Comparison of ENCODE assay signal across 8 mouse cellular contexts in genomic region chr12:70476884-70477576, GRCm38 (mm10). TPM values are rescaled to one million over a fixed set of nuclear protein-coding genes. Genes with fewer than 3 reads are reported as not detected.
DNase-seq lines count a peak whose midpoint lies in the region; ATAC-seq lines count a peak whose summit lies in the region.
"Had no signal": no experiment of that assay in that cellular context is flagged by ENCODE, and none has a peak within 500 bp of the region (broad histone marks: within the 10 kb centered on the region; RNA-seq: fewer than 3 reads in every experiment).

No protein-coding gene starts in this region.

- no peaks in the 10 kb centered on the region for H3K27me3 ChIP-seq in lung, embryonic 16.5 days (ENCODE audit: control insufficient read depth, insufficient read depth, low read depth, low read length)
- H3K27me3 ChIP-seq in forebrain, embryonic 15.5 days = no peaks in the 10 kb centered on the region

- peak overlapping the region; percentile 0; the same call in 1 of the 2 replicates for H3K4me2 ChIP-seq in lung, embryonic 16.5 days (ENCODE audit: low read depth, low read length)
- H3K4me2 ChIP-seq in forebrain, embryonic 15.5 days (replicated peaks) = no peak overlapping the region
- H3K4me2 ChIP-seq: hindbrain, embryonic 14.5 days had no signal

- H3K36me3 ChIP-seq in lung, embryonic 16.5 days (ENCODE audit: control insufficient read depth, insufficient read depth, low read length) = no peaks in the 10 kb centered on the region
- H3K36me3 ChIP-seq in forebrain, embryonic 15.5 days = no peaks in the 10 kb centered on the region

- ATAC-seq in lung, embryonic 16.5 days (ENCODE audit: low read depth) = no peak
- no peak for ATAC-seq in forebrain, embryonic 15.5 days (replicated peaks)

- no peaks in the 10 kb centered on the region for H3K9me3 ChIP-seq in lung, embryonic 16.5 days (ENCODE audit: control insufficient read depth, low read length)
- no peaks in the 10 kb centered on the region for H3K9me3 ChIP-seq in forebrain, embryonic 15.5 days

- DNase-seq in lung, adult 18-20 months = no peak
- DNase-seq in kidney, postnatal 36 days = peak; percentile 12 to 52
- peak; percentile 40 for DNase-seq in thymus, postnatal 4 days
- DNase-seq in spleen, postnatal 10 days (ENCODE audit: low spot score in 2 of 2) = no peak

- H3K4me3 ChIP-seq in lung, embryonic 16.5 days (ENCODE audit: low read length) = 0 out of 2 replicates have a peak overlapping the region, but pooled peaks have one; percentile 4
- H3K4me3 ChIP-seq in brown adipose tissue, adult 24 weeks (ENCODE audit: insufficient read depth, low read depth, low read length) = peak overlapping the region; percentile 43
- no peak overlapping the region for H3K4me3 ChIP-seq in forebrain, embryonic 15.5 days

- 53% methylated on average over 16 of the region's 16 CpGs for WGBS in lung, embryonic 16.5 days
- 77% methylated on average over 16 of the region's 16 CpGs for WGBS in forebrain, embryonic 15.5 days

- H3K27ac ChIP-seq in lung, embryonic 16.5 days (ENCODE audit: low read length) = no peak overlapping the region
- no peak overlapping the region for H3K27ac ChIP-seq in brown adipose tissue, adult 24 weeks (replicated peaks; ENCODE audit: low read depth, low read length)
- H3K27ac ChIP-seq in forebrain, embryonic 15.5 days (replicated peaks) = no peak overlapping the region
- H3K27ac ChIP-seq: hindbrain, embryonic 14.5 days had no signal

- 0 out of 2 replicates have a peak, but pooled peaks cover 2% of the 10 kb centered on the region for H3K4me1 ChIP-seq in lung, embryonic 16.5 days (replicated peaks; ENCODE audit: control insufficient read depth, insufficient read depth, low read length)
- no peaks in the 10 kb centered on the region for H3K4me1 ChIP-seq in brown adipose tissue, adult 24 weeks (ENCODE audit: control insufficient read depth, insufficient read depth, insufficient read length, low read length)
- H3K4me1 ChIP-seq in forebrain, embryonic 15.5 days = no peaks in the 10 kb centered on the region

- H3K9ac ChIP-seq in lung, embryonic 16.5 days (ENCODE audit: low read length) = no peak overlapping the region
- no peak overlapping the region for H3K9ac ChIP-seq in forebrain, embryonic 15.5 days (replicated peaks)
- H3K9ac ChIP-seq: hindbrain, embryonic 14.5 days had no signal

RNA-seq across cellular contexts. Expression of gene Tmx1, which starts 24.1 kb away (rescaled TPM):
- polyA plus RNA-seq in lung, embryonic 16.5 days (2015; fragmentation: Nextera tagmentation; extraction: Ambion mirVana) = 121 and 126 TPM in 2 replicates
- 24.3 and 35.5 TPM in 2 replicates for polyA plus RNA-seq in brown adipose tissue, adult 24 weeks (2012; ENCODE audit: insufficient read depth, insufficient read length, missing spikeins)
- 118 and 130 TPM in 2 replicates for polyA plus RNA-seq in forebrain, embryonic 15.5 days (2015; fragmentation: Nextera tagmentation; extraction: Ambion mirVana)

Comparison
In these comparisons a context has a peak if more than half of its experiments do, and no peak if none do; other contexts are left out.
1. DNase-seq: peak in kidney, postnatal 36 days (2 of 2) and thymus, postnatal 4 days (single experiment); none in lung, adult 18-20 months (0 of 2) and spleen, postnatal 10 days (0 of 2).